Mouse (Mus musculus) midbrain, embryonic 12.5 days (tissue): ENCODE data around the gene Bbs9. TPM values are rescaled to one million over a fixed set of nuclear protein-coding genes. Genes with fewer than 3 reads are reported as not detected.

Experiments
- ATAC-seq: fragments of 200-750 bp; cut with Nextera tagmentation; 2 replicates; pipeline ENCODE4 v1.8.0; 2017; ENCODE audit warnings: low read depth, moderate TSS enrichment, moderate library complexity; ENCODE audit not compliant: low FRiP score
- H3K27ac ChIP-seq: fragments of 300-500 bp; sonication (generic); replicated peaks from 2 replicates; pipeline ENCODE4 v1.5.1; 2016; ENCODE audit warnings: mild to moderate bottlenecking
- H3K27me3 ChIP-seq: fragments of 300-500 bp; sonication (generic); 2 replicates; pipeline ENCODE4 v1.6.1; 2016; ENCODE audit warnings: mild to moderate bottlenecking
- H3K36me3 ChIP-seq: fragments of 300-500 bp; sonication (generic); 2 replicates; pipeline ENCODE4 v1.6.1; 2016
- H3K4me1 ChIP-seq: fragments of 300-500 bp; sonication (generic); 2 replicates; pipeline ENCODE4 v1.6.1; 2016
- H3K4me2 ChIP-seq: fragments of 300-500 bp; sonication (generic); replicated peaks from 2 replicates; pipeline ENCODE4 v1.6.1; 2016; ENCODE audit warnings: mild to moderate bottlenecking, moderate library complexity
- H3K4me3 ChIP-seq: fragments of 300-500 bp; sonication (generic); 2 replicates; pipeline ENCODE4 v1.5.1; 2016; ENCODE audit warnings: mild to moderate bottlenecking
- H3K9ac ChIP-seq: fragments of 300-500 bp; sonication (generic); replicated peaks from 2 replicates; pipeline ENCODE4 v1.6.1; 2016; ENCODE audit warnings: mild to moderate bottlenecking, moderate library complexity
- H3K9me3 ChIP-seq: fragments of 300-500 bp; sonication (generic); 2 replicates; pipeline ENCODE4 v1.6.1; 2016; ENCODE audit warnings: mild to moderate bottlenecking
- WGBS: fragments of 180-500 bp; shearing (Covaris S2); methylation state at CpG from one replicate; pipeline ENCODE4 v1.1.7; 2016; 5-methylcytosine and 5-hydroxymethylcytosine counted together
- polyA plus RNA-seq: library from polyadenylated mRNA; unstranded; fragments of >200 nt; fragmentation: Nextera tagmentation; extraction: Ambion mirVana; gene quantifications from 2 replicates; pipeline ENCODE4 v1.2.1, GENCODE M21; 2016

Gene Bbs9
- polyA plus RNA-seq, 1 experiment from 2014 or later = 19.1 TPM

GRCm38 (mm10) chr9:22469643-22470042, 5.9 kb upstream of the Bbs9 start, which contains the start of gene Rp9:
Gene Rp9 (minus strand): TSS chr9:22469743.
- Histone ChIP-seq H3K4me2 (peak within 1 kb of the TSS; percentile 74), H3K36me3 (0 out of 2 replicates have a peak, but pooled peaks cover 4% of the 10 kb centered on the region), H3K27me3 (no peaks in the 10 kb centered on the region), H3K27ac (no peak within 1 kb of the TSS), H3K4me1 (peaks cover 7% of the 10 kb centered on the region), H3K4me3 (peak within 1 kb of the TSS; percentile 85), H3K9me3 (no peaks in the 10 kb centered on the region), H3K9ac (no peak within 1 kb of the TSS)
- ATAC-seq = no peak
- whole genome bisulfite sequencing = 88% methylated on average over 3 of the region's 3 CpGs

DNA sequence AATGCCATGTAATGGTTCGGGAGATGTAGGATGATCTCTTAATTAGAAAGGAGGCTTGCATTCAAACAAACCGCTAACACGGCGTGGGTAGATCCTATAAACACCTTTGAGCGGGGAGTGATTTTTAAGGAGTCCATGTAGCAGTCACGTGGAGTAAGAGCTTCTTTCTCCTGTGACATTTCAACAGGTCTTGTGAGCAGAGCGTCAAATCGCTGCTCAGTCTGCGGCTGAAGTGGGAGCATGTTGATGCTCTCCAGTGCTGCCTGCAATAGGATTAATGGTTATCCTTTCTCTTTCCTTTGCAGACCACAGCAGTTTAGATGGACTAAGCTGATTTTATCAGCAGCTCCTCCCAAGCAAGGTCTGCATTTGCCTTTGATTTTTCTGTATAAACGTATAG, 750 bp downstream of the Bbs9 start:
- 5% methylated on average over 10 of the region's 10 CpGs for WGBS
- Histone ChIP-seq H3K27ac (no peak overlapping the region), H3K36me3 (no peaks in the 10 kb centered on the region), H3K9me3 (no peaks in the 10 kb centered on the region), H3K27me3 (no peaks in the 10 kb centered on the region), H3K4me1 (peaks cover 5% of the 10 kb centered on the region), H3K4me2 (peak overlapping the region; percentile 88), H3K9ac (peak overlapping the region; percentile 65), H3K4me3 (peak overlapping the region; percentile 67)
- ATAC-seq = no peak

DNA sequence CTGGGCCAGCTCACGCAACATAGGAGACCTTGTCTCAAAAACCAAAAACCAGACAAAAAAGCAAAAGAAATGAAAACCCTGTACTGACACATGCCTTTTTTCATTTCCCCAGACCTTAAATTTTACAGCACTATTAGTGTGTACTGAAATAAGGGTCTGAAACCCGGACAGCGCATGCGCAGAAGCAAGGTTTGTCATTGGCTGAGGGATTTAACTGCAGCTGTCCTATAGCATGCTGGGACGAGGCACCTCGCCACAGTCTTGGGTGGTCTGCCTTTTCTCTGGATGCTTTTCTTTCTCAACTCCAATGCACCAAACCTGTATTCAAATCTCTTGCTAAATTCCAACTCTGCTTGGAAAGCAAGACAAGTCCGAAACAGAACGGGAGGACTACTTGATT, 3.4 kb downstream of the Bbs9 start:
- ATAC-seq = no peak
- Histone ChIP-seq H3K27me3 (no peaks in the 10 kb centered on the region), H3K4me2 (no peak overlapping the region), H3K36me3 (no peaks in the 10 kb centered on the region), H3K9ac (no peak overlapping the region), H3K9me3 (no peaks in the 10 kb centered on the region), H3K27ac (no peak overlapping the region), H3K4me3 (no peak overlapping the region), H3K4me1 (peaks cover 5% of the 10 kb centered on the region)
- 93% methylated on average over 8 of the region's 8 CpGs for WGBS

- Histone ChIP-seq H3K4me1 (no peaks in the 10 kb centered on the region), H3K27ac (no peak overlapping the region), H3K36me3 (no peaks in the 10 kb centered on the region), H3K9me3 (no peaks in the 10 kb centered on the region), H3K4me2 (no peak overlapping the region), H3K27me3 (no peaks in the 10 kb centered on the region), H3K9ac (no peak overlapping the region), H3K4me3 (no peak overlapping the region)
- ATAC-seq = no peak
- 93% methylated on average over 8 of the region's 8 CpGs for WGBS
These were observed 8.5 kb downstream of the Bbs9 start for GRCm38 (mm10) chr9:22483866-22484561.

- no peaks in the 10 kb centered on the region for H3K4me1 ChIP-seq
- no peak overlapping the region for H3K27ac ChIP-seq
- 91% methylated on average over 12 of the region's 12 CpGs for WGBS
- no peak overlapping the region for H3K4me3 ChIP-seq
- no peak for ATAC-seq
- H3K36me3 ChIP-seq = no peaks in the 10 kb centered on the region
- no peaks in the 10 kb centered on the region for H3K9me3 ChIP-seq
- H3K4me2 ChIP-seq = no peak overlapping the region
- no peak overlapping the region for H3K9ac ChIP-seq
- no peaks in the 10 kb centered on the region for H3K27me3 ChIP-seq
These were observed 9.2 kb downstream of the Bbs9 start for GRCm38 (mm10) chr9:22484562-22485308.

DNA sequence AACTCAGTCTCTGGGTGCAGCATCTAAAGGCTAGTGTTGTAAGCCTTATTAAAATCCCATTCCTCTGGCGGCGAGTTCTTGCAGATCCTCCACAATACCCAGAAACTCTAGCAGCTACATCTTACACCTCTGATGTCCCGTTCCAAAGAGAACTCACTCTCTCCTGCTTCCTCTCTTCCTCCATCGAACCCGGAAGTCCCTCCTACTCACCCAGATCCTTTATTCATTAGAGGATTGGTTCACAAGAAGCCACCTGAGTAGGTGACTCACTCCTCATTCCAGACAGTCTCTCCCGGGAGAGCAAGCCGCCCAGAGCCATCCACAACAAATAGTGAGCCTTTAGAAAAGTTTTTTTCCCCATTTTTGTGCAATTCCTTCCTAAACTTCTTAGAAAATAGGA, 10.7 kb downstream of the Bbs9 start:
- 95% methylated on average over 7 of the region's 7 CpGs for WGBS
- Histone ChIP-seq H3K27me3 (no peaks in the 10 kb centered on the region), H3K4me2 (no peak overlapping the region), H3K36me3 (no peaks in the 10 kb centered on the region), H3K9ac (no peak overlapping the region), H3K9me3 (no peaks in the 10 kb centered on the region), H3K27ac (no peak overlapping the region), H3K4me1 (no peaks in the 10 kb centered on the region), H3K4me3 (no peak overlapping the region)
- no peak for ATAC-seq

- H3K9me3 ChIP-seq = no peaks in the 10 kb centered on the region
- no peaks in the 10 kb centered on the region for H3K4me1 ChIP-seq
- WGBS = 67% methylated on average over 9 of the region's 9 CpGs
- H3K4me3 ChIP-seq = no peak overlapping the region
- H3K27me3 ChIP-seq = no peaks in the 10 kb centered on the region
- no peak overlapping the region for H3K4me2 ChIP-seq
- no peaks in the 10 kb centered on the region for H3K36me3 ChIP-seq
- no peak overlapping the region for H3K27ac ChIP-seq
- H3K9ac ChIP-seq = no peak overlapping the region
- ATAC-seq = no peak
These were observed 13.4 kb downstream of the Bbs9 start for GRCm38 (mm10) chr9:22488963-22489362.

GRCm38 (mm10) chr9:22494203-22494807, 18.8 kb downstream of the Bbs9 start:
- no peak overlapping the region for H3K4me3 ChIP-seq
- no peak overlapping the region for H3K4me2 ChIP-seq
- no peaks in the 10 kb centered on the region for H3K9me3 ChIP-seq
- no peaks in the 10 kb centered on the region for H3K4me1 ChIP-seq
- H3K36me3 ChIP-seq = 0 out of 2 replicates have a peak, but pooled peaks cover under 1% of the 10 kb centered on the region
- no peaks in the 10 kb centered on the region for H3K27me3 ChIP-seq
- H3K9ac ChIP-seq = no peak overlapping the region
- no peak for ATAC-seq
- WGBS = 88% methylated on average over 9 of the region's 9 CpGs
- no peak overlapping the region for H3K27ac ChIP-seq

DNA sequence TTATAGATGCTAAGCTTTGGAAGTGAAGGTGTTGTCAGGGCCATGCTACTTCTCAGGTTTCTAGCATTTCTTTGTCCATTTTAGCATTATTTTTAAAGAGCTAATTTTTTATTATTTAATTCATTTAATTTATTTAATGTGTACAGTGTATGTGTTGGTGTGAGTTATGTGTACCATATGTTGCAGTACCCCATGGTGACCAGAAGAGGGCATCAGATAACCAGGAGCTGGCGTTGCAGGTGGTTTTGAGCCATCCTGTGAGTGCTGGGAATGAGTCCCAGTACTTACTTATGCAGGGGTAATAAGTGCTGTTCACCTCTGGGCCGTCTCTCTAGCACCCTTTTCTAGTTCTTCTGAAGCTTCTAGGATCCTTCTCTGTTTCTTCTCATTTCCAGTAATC, 19.6 kb downstream of the Bbs9 start:
- WGBS = 84% methylated on average over 2 of the region's 2 CpGs
- H3K27ac ChIP-seq = no peak overlapping the region
- no peak for ATAC-seq
- 0 out of 2 replicates have a peak, but pooled peaks cover 6% of the 10 kb centered on the region for H3K36me3 ChIP-seq
- H3K9ac ChIP-seq = no peak overlapping the region
- H3K4me3 ChIP-seq = no peak overlapping the region
- no peaks in the 10 kb centered on the region for H3K9me3 ChIP-seq
- no peaks in the 10 kb centered on the region for H3K4me1 ChIP-seq
- H3K4me2 ChIP-seq = no peak overlapping the region
- H3K27me3 ChIP-seq = no peaks in the 10 kb centered on the region

GRCm38 (mm10) chr9:22497021-22497767, 21.7 kb downstream of the Bbs9 start:
- ATAC-seq = no peak
- Histone ChIP-seq H3K27me3 (no peaks in the 10 kb centered on the region), H3K4me3 (no peak overlapping the region), H3K27ac (no peak overlapping the region), H3K4me1 (no peaks in the 10 kb centered on the region), H3K9me3 (no peaks in the 10 kb centered on the region), H3K4me2 (no peak overlapping the region), H3K36me3 (0 out of 2 replicates have a peak, but pooled peaks cover 6% of the 10 kb centered on the region), H3K9ac (no peak overlapping the region)
- WGBS = 90% methylated on average over 6 of the region's 6 CpGs

DNA sequence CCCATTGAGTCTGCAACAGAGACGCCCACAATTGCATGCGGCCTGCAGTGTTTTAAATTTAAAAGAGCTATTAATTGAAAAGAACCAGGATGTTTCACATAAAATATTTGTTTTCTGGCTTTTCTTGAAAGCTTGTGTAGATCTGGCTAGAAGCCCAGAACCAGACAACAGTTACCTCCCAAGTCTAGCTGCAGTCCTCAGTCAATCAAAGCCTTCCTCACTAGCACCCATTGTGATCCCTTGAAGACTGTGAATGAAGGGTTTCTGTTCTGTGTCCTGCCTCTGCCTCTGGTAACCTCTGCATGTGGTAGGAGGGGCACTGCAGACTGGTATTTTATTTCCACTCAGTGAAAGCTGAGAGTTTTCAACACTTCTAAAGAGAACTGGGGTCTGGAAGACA, 27.5 kb downstream of the Bbs9 start:
- ATAC-seq = no peak
- WGBS = 88% methylated on average over 2 of the region's 2 CpGs

More for the DNA sequence above, 27.5 kb downstream of the Bbs9 start:
- Histone ChIP-seq H3K4me1 (peaks cover 3% of the 10 kb centered on the region; the same call in 1 of the 2 replicates), H3K9ac (no peak overlapping the region), H3K36me3 (0 out of 2 replicates have a peak, but pooled peaks cover 6% of the 10 kb centered on the region), H3K27me3 (no peaks in the 10 kb centered on the region), H3K4me2 (no peak overlapping the region), H3K27ac (no peak overlapping the region), H3K4me3 (no peak overlapping the region), H3K9me3 (no peaks in the 10 kb centered on the region)
